Mouse (Mus musculus) MEL (cell line): ENCODE results near the gene Pglyrp1. TPM values are rescaled to one million over a fixed set of nuclear protein-coding genes. Genes with fewer than 3 reads are reported as not detected.

Source experiments
- DNase-seq: peaks from one replicate; pipeline ENCODE4 v3.0.0; 2011; ENCODE audit warnings: low read depth, low spot score
- H3K27ac ChIP-seq: 2 replicates; pipeline ENCODE4 v1.5.1; 2012; ENCODE audit warnings: low read depth, mild to moderate bottlenecking, control low read depth, low read length, moderate library complexity; ENCODE audit not compliant: control insufficient read depth
- H3K27me3 ChIP-seq, 2 experiments: fragments of 150-350 bp in 1 of 2; sonication (generic) in 1 of 2; 2 replicates each; pipeline ENCODE4 v1.6.1; 2012; ENCODE audit warnings: low read length in 2 of 2, mild to moderate bottlenecking in 2 of 2, improper control_type of control experiment in 1 of 2, moderate library complexity in 1 of 2; ENCODE audit not compliant: insufficient read depth in 2 of 2, control insufficient read depth in 1 of 2
- H3K36me3 ChIP-seq, 2 experiments: 2 replicates each; pipeline ENCODE4 v1.6.1; 2012 to 2014; ENCODE audit warnings: low read length in 2 of 2, improper control_type of control experiment in 1 of 2, inconsistent platforms in 1 of 2, mild to moderate bottlenecking in 1 of 2; ENCODE audit not compliant: insufficient read depth in 2 of 2, control insufficient read depth in 1 of 2
- H3K4me1 ChIP-seq, 2 experiments: fragments of 150-350 bp in 1 of 2; sonication (generic) in 1 of 2; 2 replicates each; pipeline ENCODE4 v1.6.1; 2012; ENCODE audit warnings: low read length in 2 of 2, improper control_type of control experiment in 1 of 2, mild to moderate bottlenecking in 1 of 2; ENCODE audit not compliant: insufficient read depth in 2 of 2, control insufficient read depth in 1 of 2
- H3K4me3 ChIP-seq, 2 experiments: fragments of 150-350 bp in 1 of 2; sonication (generic) in 1 of 2; 2 replicates each; pipeline ENCODE4 v1.5.1; 2012; ENCODE audit warnings: low read depth in 2 of 2, low read length in 2 of 2, mild to moderate bottlenecking in 2 of 2, moderate library complexity in 2 of 2, control low read depth in 1 of 2, improper control_type of control experiment in 1 of 2; ENCODE audit not compliant: control insufficient read depth in 1 of 2, insufficient read depth in 1 of 2
- H3K79me2 ChIP-seq: 2 replicates; pipeline ENCODE4 v1.6.1; 2012; ENCODE audit warnings: mild to moderate bottlenecking, low read length, moderate library complexity; ENCODE audit not compliant: control insufficient read depth, poor library complexity, insufficient read depth
- H3K9ac ChIP-seq: 2 replicates; pipeline ENCODE4 v1.6.1; 2012; ENCODE audit warnings: low read depth, mild to moderate bottlenecking, control low read depth, low read length, moderate library complexity; ENCODE audit not compliant: control insufficient read depth, poor library complexity, severe bottlenecking
- H3K9me3 ChIP-seq: fragments of 150-350 bp; sonication (generic); replicated peaks from 2 replicates; pipeline ENCODE4 v1.6.1; 2012; ENCODE audit warnings: mild to moderate bottlenecking, low read length, improper control_type of control experiment, moderate library complexity; ENCODE audit not compliant: insufficient read depth
- CHD1 ChIP-seq: IDR thresholded peaks from 2 replicates; pipeline ENCODE4 v1.6.1; 2012; ENCODE audit warnings: low read depth, mild to moderate bottlenecking, inconsistent platforms, low read length, improper control_type of control experiment
- CHD2 ChIP-seq: IDR thresholded peaks from 2 replicates; pipeline ENCODE4 v1.6.1; 2011; ENCODE audit warnings: low read length, improper control_type of control experiment
- CTCF ChIP-seq, 3 experiments: IDR thresholded peaks in 2 of 3; conservative IDR thresholded peaks in 1 of 3; 2 replicates each; pipeline ENCODE4 v1.5.1; 2011 to 2012; ENCODE audit warnings: low read length in 3 of 3, low read depth in 2 of 3, mild to moderate bottlenecking in 2 of 3, improper control_type of control experiment in 1 of 3, inconsistent platforms in 1 of 3, mixed read lengths in 1 of 3, moderate library complexity in 1 of 3; ENCODE audit not compliant: control insufficient read depth in 1 of 3, insufficient read depth in 1 of 3, poor library complexity in 1 of 3, severe bottlenecking in 1 of 3
- E2F4 ChIP-seq: IDR thresholded peaks from 2 replicates; pipeline ENCODE4 v1.6.1; 2011; ENCODE audit warnings: low read depth, low read length, improper control_type of control experiment, borderline replicate concordance
- ELF1 ChIP-seq: IDR thresholded peaks from 2 replicates; pipeline ENCODE4 v1.6.1; 2014; ENCODE audit warnings: low read depth, mild to moderate bottlenecking, inconsistent platforms, low read length, improper control_type of control experiment, moderate library complexity
- ETS1 ChIP-seq: IDR thresholded peaks from 2 replicates; pipeline ENCODE4 v1.6.1; 2012; ENCODE audit warnings: low read depth, mild to moderate bottlenecking, inconsistent platforms, low read length, improper control_type of control experiment, moderate library complexity
- GABPA ChIP-seq: IDR thresholded peaks from 2 replicates; pipeline ENCODE4 v1.6.1; 2012; ENCODE audit warnings: low read depth, mild to moderate bottlenecking, inconsistent platforms, low read length, improper control_type of control experiment, moderate library complexity
- HCFC1 ChIP-seq: IDR thresholded peaks from 2 replicates; pipeline ENCODE4 v1.6.1; 2012; ENCODE audit warnings: low read depth, mild to moderate bottlenecking, inconsistent platforms, low read length, improper control_type of control experiment, moderate library complexity
- JUND ChIP-seq: IDR thresholded peaks from 2 replicates; pipeline ENCODE4 v1.6.1; 2011; ENCODE audit warnings: low read depth, mild to moderate bottlenecking, improper control_type of control experiment, low read length
- KAT2A ChIP-seq: conservative IDR thresholded peaks from 2 replicates; pipeline ENCODE4 v1.6.1; 2012; ENCODE audit warnings: low read depth, low read length, improper control_type of control experiment, inconsistent platforms
- MAFK ChIP-seq: IDR thresholded peaks from 2 replicates; pipeline ENCODE4 v1.6.1; 2011; ENCODE audit warnings: low read depth, mild to moderate bottlenecking, low read length, improper control_type of control experiment, borderline replicate concordance
- MAZ ChIP-seq: IDR thresholded peaks from 2 replicates; pipeline ENCODE4 v1.6.1; 2012; ENCODE audit warnings: low read depth, mild to moderate bottlenecking, inconsistent platforms, low read length, improper control_type of control experiment
- MXI1 ChIP-seq: IDR thresholded peaks from 2 replicates; pipeline ENCODE4 v1.6.1; 2011; ENCODE audit warnings: mild to moderate bottlenecking, low read depth, low read length, improper control_type of control experiment
- MYB ChIP-seq: IDR thresholded peaks from 2 replicates; pipeline ENCODE4 v1.6.1; 2011; ENCODE audit warnings: mild to moderate bottlenecking, low read depth, low read length, improper control_type of control experiment
- MYC ChIP-seq: IDR thresholded peaks from 2 replicates; pipeline ENCODE4 v1.6.1; 2011; ENCODE audit warnings: low read depth, mild to moderate bottlenecking, low read length, improper control_type of control experiment, moderate library complexity
- NELFE ChIP-seq: IDR thresholded peaks from 2 replicates; pipeline ENCODE4 v1.6.1; 2011; ENCODE audit warnings: low read depth, low read length, improper control_type of control experiment
- NRF1 ChIP-seq: IDR thresholded peaks from 2 replicates; pipeline ENCODE4 v1.6.1; 2014; ENCODE audit warnings: low read depth, mild to moderate bottlenecking, inconsistent platforms, low read length, improper control_type of control experiment, moderate library complexity; ENCODE audit not compliant: poor library complexity, insufficient read depth, severe bottlenecking
- POLR2A ChIP-seq, 2 experiments: IDR thresholded peaks; 2 replicates each; pipeline ENCODE4 v1.6.1; 2011 to 2012; ENCODE audit warnings: low read length in 2 of 2, mild to moderate bottlenecking in 2 of 2, control low read depth in 1 of 2, improper control_type of control experiment in 1 of 2, low read depth in 1 of 2, moderate library complexity in 1 of 2; ENCODE audit not compliant: control insufficient read depth in 1 of 2, insufficient read depth in 1 of 2, poor library complexity in 1 of 2
- RAD21 ChIP-seq: IDR thresholded peaks from 2 replicates; pipeline ENCODE4 v1.6.1; 2011; ENCODE audit warnings: mild to moderate bottlenecking, low read depth, low read length, improper control_type of control experiment
- RCOR1 ChIP-seq: IDR thresholded peaks from 2 replicates; pipeline ENCODE4 v1.6.1; 2012; ENCODE audit warnings: low read depth, mild to moderate bottlenecking, inconsistent platforms, low read length, improper control_type of control experiment
- SMC3 ChIP-seq: IDR thresholded peaks from 2 replicates; pipeline ENCODE4 v1.6.1; 2011; ENCODE audit warnings: low read depth, low read length, improper control_type of control experiment
- TAL1 ChIP-seq: IDR thresholded peaks from 2 replicates; pipeline ENCODE4 v1.6.1; 2012; ENCODE audit warnings: mild to moderate bottlenecking, inconsistent platforms, low read length, moderate library complexity, mixed read lengths
- TBP ChIP-seq: IDR thresholded peaks from 2 replicates; pipeline ENCODE4 v1.8.0; 2011; ENCODE audit warnings: low read depth, low read length, improper control_type of control experiment
- TCF12 ChIP-seq: IDR thresholded peaks from 2 replicates; pipeline ENCODE4 v1.6.1; 2014; ENCODE audit warnings: low read depth, mild to moderate bottlenecking, inconsistent platforms, low read length, improper control_type of control experiment, moderate library complexity
- USF2 ChIP-seq, 2 experiments: IDR thresholded peaks; 2 replicates each; pipeline ENCODE4 v1.6.1; 2011 to 2012; ENCODE audit warnings: improper control_type of control experiment in 2 of 2, low read length in 2 of 2, borderline replicate concordance in 1 of 2, inconsistent platforms in 1 of 2, low read depth in 1 of 2, mild to moderate bottlenecking in 1 of 2; ENCODE audit not compliant: insufficient read depth in 1 of 2
- ZC3H11A ChIP-seq: IDR thresholded peaks from 2 replicates; pipeline ENCODE4 v1.6.1; 2012; ENCODE audit warnings: low read depth, mild to moderate bottlenecking, inconsistent platforms, low read length, improper control_type of control experiment
- ZKSCAN1 ChIP-seq: IDR thresholded peaks from 2 replicates; pipeline ENCODE4 v1.6.1; 2012; ENCODE audit warnings: low read depth, mild to moderate bottlenecking, inconsistent platforms, low read length, improper control_type of control experiment, moderate library complexity
- polyA plus RNA-seq, 2 experiments: library from polyadenylated mRNA; stranded (reverse) in 1 of 2; unstranded in 1 of 2; fragments of >175 nt in 1 of 2; fragments of >200 nt in 1 of 2; gene quantifications; 2 replicates each; pipeline versions ENCODE4 v1.2.1 to v1.2.4; 2012; ENCODE audit warnings: low replicate concordance in 2 of 2, low read depth in 1 of 2; ENCODE audit not compliant: insufficient read length in 2 of 2, insufficient read depth in 1 of 2, missing spikeins in 1 of 2
- total RNA-seq: library from RNA; depleted of rRNA; stranded (reverse); fragments of 300-350 nt; gene quantifications from 2 replicates; pipeline ENCODE4 v1.2.3, GENCODE M21; 2012

Gene Pglyrp1
- total and polyA plus RNA-seq, 3 experiments = 0.33 TPM; not detected in 2

DNA sequence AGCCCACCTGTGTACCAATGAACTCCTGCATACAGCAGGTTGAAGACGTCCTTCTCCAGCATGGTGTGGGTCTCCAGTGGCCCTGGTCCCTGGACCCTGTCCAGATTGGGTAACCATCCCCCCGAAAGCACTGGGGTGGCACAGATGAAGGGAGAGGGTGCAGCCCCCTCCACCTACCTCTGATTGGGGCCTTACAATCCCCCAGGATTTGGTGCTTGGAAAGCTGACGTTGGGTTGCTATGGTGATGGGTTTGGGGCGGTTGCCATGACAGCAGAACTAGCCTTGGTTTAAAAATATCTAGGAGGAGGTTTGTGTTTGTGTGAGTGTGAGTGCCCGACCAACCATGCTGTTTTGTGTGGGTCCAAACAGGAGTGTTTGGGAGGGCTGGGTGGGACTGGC is 51.7 kb downstream of the Pglyrp1 start:
- no peak for TF ChIP-seq TBP
- no peak for TF ChIP-seq NELFE
- TF ChIP-seq SMC3 = no peak
- TF ChIP-seq CHD2 = no peak
- no peak for TF ChIP-seq JUND
- TF ChIP-seq POLR2A (IDR thresholded peaks at IDR 0.05; ENCODE audit: control insufficient read depth in 1 of 2, insufficient read depth in 1 of 2, low read depth in 1 of 2, low read length in 2 of 2, poor library complexity in 1 of 2) = no peak
- no peak for TF ChIP-seq RCOR1
- no peak for TF ChIP-seq CHD1
- TF ChIP-seq E2F4 = no peak
- peaks cover 8 to 13% of the 10 kb centered on the region in 2 experiments for H3K27me3 ChIP-seq

DNA sequence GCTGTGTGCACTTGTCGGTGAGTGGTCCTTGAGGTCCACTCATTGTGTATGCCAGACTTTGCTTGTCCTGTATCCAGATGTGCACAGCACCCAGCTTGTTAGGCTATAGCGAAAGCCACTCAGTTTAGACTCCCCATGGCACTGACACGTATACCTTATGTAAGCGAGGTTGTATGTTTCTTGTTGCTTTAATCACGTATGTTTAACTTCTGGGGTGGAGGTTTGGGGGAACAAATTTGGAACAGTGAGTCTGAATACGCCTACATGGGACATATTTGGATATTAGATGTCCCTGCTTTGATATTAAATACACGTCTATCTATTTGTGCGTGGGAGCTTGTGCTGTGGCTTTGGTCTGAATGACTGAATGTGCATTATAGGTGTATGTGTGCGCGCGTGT is 52.1 kb downstream of the Pglyrp1 start:
- DNase-seq = no peak
- H3K79me2 ChIP-seq = no peaks in the 10 kb centered on the region

More for the DNA sequence above, 51.7 kb downstream of the Pglyrp1 start:
- no peak overlapping the region for H3K4me3 ChIP-seq
- H3K9ac ChIP-seq = no peak overlapping the region
- no peak for DNase-seq
- no peaks in the 10 kb centered on the region; a peak in 1 of 4 replicates for H3K4me1 ChIP-seq
- no peaks in the 10 kb centered on the region for H3K79me2 ChIP-seq
- no peak overlapping the region for H3K27ac ChIP-seq
- no peaks in the 10 kb centered on the region for H3K9me3 ChIP-seq
- no peaks in the 10 kb centered on the region for H3K36me3 ChIP-seq

DNA sequence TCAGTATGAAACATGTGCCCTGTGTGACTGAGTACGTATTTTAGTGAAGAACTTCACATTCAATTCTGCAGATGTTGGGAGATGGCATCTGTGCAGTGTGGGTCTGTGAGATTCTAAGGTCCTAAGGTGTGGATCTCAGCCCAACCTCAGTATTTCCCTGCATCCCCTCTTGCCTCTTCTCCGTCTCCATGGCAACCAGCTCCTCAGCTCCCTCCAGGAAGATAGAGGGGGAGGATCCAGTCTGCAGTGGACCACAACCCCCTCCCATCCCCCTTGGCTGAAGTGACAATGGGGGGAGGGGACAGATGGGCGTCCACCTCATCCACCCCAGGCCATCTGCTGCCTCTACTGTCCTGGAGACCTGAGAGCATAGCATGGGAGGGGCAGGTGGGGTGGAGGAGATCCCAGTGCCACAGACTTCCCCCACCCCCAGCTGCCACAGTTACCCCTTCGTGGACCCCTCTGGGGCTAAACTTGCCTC is 52.6 kb downstream of the Pglyrp1 start:
- no peak for TF ChIP-seq NELFE
- no peak for TF ChIP-seq MAZ
- TF ChIP-seq TAL1 = no peak
- no peak for TF ChIP-seq ZKSCAN1
- TF ChIP-seq CHD1 = no peak
- no peak for TF ChIP-seq E2F4
- no peak for TF ChIP-seq MYC
- no peak for TF ChIP-seq HCFC1
- no peak for TF ChIP-seq MYB
- TF ChIP-seq NRF1 = no peak
- TF ChIP-seq CTCF (IDR thresholded peaks at IDR 0.05 in 2 of 3, conservative IDR thresholded peaks at IDR 0.05 in 1 of 3; ENCODE audit: control insufficient read depth in 1 of 3, insufficient read depth in 1 of 3, low read depth in 2 of 3, low read length in 3 of 3, poor library complexity in 1 of 3, severe bottlenecking in 1 of 3) = no peak
- no peak for TF ChIP-seq TCF12
- TF ChIP-seq MAFK = no peak
- Histone ChIP-seq H3K4me3 (no peak overlapping the region), H3K9me3 (no peaks in the 10 kb centered on the region), H3K27ac (no peak overlapping the region), H3K9ac (no peak overlapping the region), H3K79me2 (no peaks in the 10 kb centered on the region), H3K4me1 (no peaks in the 10 kb centered on the region; a peak in 1 of 4 replicates), H3K36me3 (no peaks in the 10 kb centered on the region), H3K27me3 (peaks cover 9 to 13% of the 10 kb centered on the region in 2 experiments)
- DNase-seq = no peak

More for the DNA sequence above, 52.1 kb downstream of the Pglyrp1 start:
- Histone ChIP-seq H3K36me3 (no peaks in the 10 kb centered on the region), H3K9me3 (no peaks in the 10 kb centered on the region), H3K27me3 (peaks cover 10 to 13% of the 10 kb centered on the region in 2 experiments), H3K4me1 (no peaks in the 10 kb centered on the region; a peak in 1 of 4 replicates), H3K4me3 (no peak overlapping the region), H3K27ac (no peak overlapping the region), H3K9ac (no peak overlapping the region)
- TF ChIP-seq RAD21 (no peak), NELFE (no peak), USF2 (IDR thresholded peaks at IDR 0.05; ENCODE audit: borderline replicate concordance in 1 of 2, insufficient read depth in 1 of 2, low read depth in 1 of 2, low read length in 2 of 2) (no peak), ZC3H11A (no peak), ELF1 (no peak), KAT2A (no peak), TCF12 (no peak), TAL1 (no peak), MXI1 (no peak), ETS1 (no peak), GABPA (no peak)
